Mouse (Mus musculus) lung, embryonic 16.5 days (tissue): Measurements from ENCODE around the gene Camk2d. TPM values are rescaled to one million over a fixed set of nuclear protein-coding genes. Genes with fewer than 3 reads are reported as not detected.

Source experiments
- ATAC-seq: fragments of 200-750 bp; cut with Nextera tagmentation; 2 replicates; pipeline ENCODE4 v1.8.0; 2017; ENCODE audit warnings: low read depth, mild to moderate bottlenecking, moderate library complexity
- H3K27ac ChIP-seq: fragments of 300-500 bp; sonication (generic); 2 replicates; pipeline ENCODE4 v1.5.1; 2014; ENCODE audit warnings: mild to moderate bottlenecking, control low read depth, low read length
- H3K27me3 ChIP-seq: fragments of 300-500 bp; sonication (generic); 2 replicates; pipeline ENCODE4 v1.6.1; 2014; ENCODE audit warnings: low read depth, low read length, mixed read lengths; ENCODE audit not compliant: control insufficient read depth, insufficient read depth
- H3K36me3 ChIP-seq: fragments of 300-500 bp; sonication (generic); 2 replicates; pipeline ENCODE4 v1.6.1; 2014; ENCODE audit warnings: low read length; ENCODE audit not compliant: control insufficient read depth, insufficient read depth
- H3K4me1 ChIP-seq: fragments of 300-500 bp; sonication (generic); replicated peaks from 2 replicates; pipeline ENCODE4 v1.6.1; 2014; ENCODE audit warnings: low read length, mixed read lengths; ENCODE audit not compliant: control insufficient read depth, insufficient read depth
- H3K4me2 ChIP-seq: fragments of 300-500 bp; sonication (generic); 2 replicates; pipeline ENCODE4 v1.6.1; 2014; ENCODE audit warnings: low read depth, low read length, control low read depth
- H3K4me3 ChIP-seq: fragments of 300-500 bp; sonication (generic); 2 replicates; pipeline ENCODE4 v1.5.1; 2014; ENCODE audit warnings: mild to moderate bottlenecking, low read length, control low read depth
- H3K9ac ChIP-seq: fragments of 300-500 bp; sonication (generic); 2 replicates; pipeline ENCODE4 v1.6.1; 2014; ENCODE audit warnings: low read length, control low read depth
- H3K9me3 ChIP-seq: fragments of 300-500 bp; sonication (generic); 2 replicates; pipeline ENCODE4 v1.6.1; 2016; ENCODE audit warnings: low read length; ENCODE audit not compliant: control insufficient read depth
- WGBS: fragments of 180-500 bp; shearing (Covaris S2); extraction: QIAGEN DNeasy Blood & Tissue Kit; methylation state at CpG from one replicate; pipeline ENCODE4 v1.1.7; 2014; 5-methylcytosine and 5-hydroxymethylcytosine counted together
- polyA plus RNA-seq: library from polyadenylated mRNA; unstranded; fragments of >200 nt; fragmentation: Nextera tagmentation; extraction: Ambion mirVana; gene quantifications from 2 replicates; pipeline ENCODE4 v1.2.1, GENCODE M21; 2015

Gene Camk2d
- polyA plus RNA-seq, 1 experiment from 2014 or later = 34.3 TPM

GRCm38 (mm10) chr3:126604656-126605434 is 8.7 kb downstream of the Camk2d start:
- Histone ChIP-seq H3K4me3 (no peak overlapping the region), H3K4me2 (no peak overlapping the region), H3K27ac (no peak overlapping the region), H3K36me3 (0 out of 2 replicates have a peak, but pooled peaks cover 2% of the 10 kb centered on the region), H3K9me3 (no peaks in the 10 kb centered on the region), H3K27me3 (no peaks in the 10 kb centered on the region), H3K9ac (no peak overlapping the region), H3K4me1 (peaks cover 12% of the 10 kb centered on the region)
- 89% methylated on average over 9 of the region's 9 CpGs for WGBS
- ATAC-seq = no peak

- 48% methylated on average over 5 of the region's 5 CpGs for WGBS
- Histone ChIP-seq H3K4me2 (no peak overlapping the region), H3K9me3 (no peaks in the 10 kb centered on the region), H3K36me3 (no peaks in the 10 kb centered on the region), H3K27me3 (no peaks in the 10 kb centered on the region), H3K4me1 (peaks cover 26% of the 10 kb centered on the region), H3K4me3 (no peak overlapping the region), H3K9ac (no peak overlapping the region), H3K27ac (no peak overlapping the region)
- peak; percentile 53; the same call in 1 of the 2 replicates for ATAC-seq
Measured at GRCm38 (mm10) chr3:126609310-126609709, 13.2 kb downstream of the Camk2d start.

GRCm38 (mm10) chr3:126609795-126610451 is 13.8 kb downstream of the Camk2d start:
- Histone ChIP-seq H3K4me3 (no peak overlapping the region), H3K9me3 (no peaks in the 10 kb centered on the region), H3K4me1 (peaks cover 26% of the 10 kb centered on the region), H3K4me2 (no peak overlapping the region; the same call in 1 of the 2 replicates), H3K27me3 (no peaks in the 10 kb centered on the region), H3K9ac (no peak overlapping the region), H3K36me3 (no peaks in the 10 kb centered on the region), H3K27ac (no peak overlapping the region)
- WGBS = 38% methylated on average over 14 of the region's 14 CpGs
- peak; percentile 64 for ATAC-seq

DNA sequence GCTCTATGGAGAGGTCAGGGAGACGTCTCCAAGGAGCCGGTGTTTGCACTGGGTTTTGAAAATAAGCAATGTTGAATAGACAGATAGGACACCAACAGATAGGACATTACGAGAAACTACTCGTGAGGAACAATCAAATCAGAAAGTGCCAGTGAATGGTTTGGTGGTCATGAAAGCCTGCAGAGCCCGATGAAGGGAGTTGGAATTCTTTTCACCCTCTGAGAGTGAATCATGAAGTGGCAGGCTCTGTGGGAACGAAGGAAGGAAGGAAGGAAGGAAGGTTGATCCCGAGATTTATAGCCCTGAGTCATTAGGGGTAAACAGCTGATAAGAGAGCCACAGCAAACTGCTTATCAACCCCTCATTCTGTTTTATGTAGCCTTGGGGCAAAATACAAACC is 15.5 kb downstream of the Camk2d start:
- no peak overlapping the region for H3K27ac ChIP-seq
- H3K9ac ChIP-seq = no peak overlapping the region
- no peak overlapping the region for H3K4me3 ChIP-seq
- no peaks in the 10 kb centered on the region for H3K9me3 ChIP-seq
- 20% methylated on average over 7 of the region's 7 CpGs for WGBS
- peak overlapping the region; percentile 29; the same call in 1 of the 2 replicates for H3K4me2 ChIP-seq
- peaks cover 3% of the 10 kb centered on the region; the same call in 1 of the 2 replicates for H3K36me3 ChIP-seq
- H3K27me3 ChIP-seq = no peaks in the 10 kb centered on the region
- peaks cover 26% of the 10 kb centered on the region for H3K4me1 ChIP-seq
- no peak for ATAC-seq

DNA sequence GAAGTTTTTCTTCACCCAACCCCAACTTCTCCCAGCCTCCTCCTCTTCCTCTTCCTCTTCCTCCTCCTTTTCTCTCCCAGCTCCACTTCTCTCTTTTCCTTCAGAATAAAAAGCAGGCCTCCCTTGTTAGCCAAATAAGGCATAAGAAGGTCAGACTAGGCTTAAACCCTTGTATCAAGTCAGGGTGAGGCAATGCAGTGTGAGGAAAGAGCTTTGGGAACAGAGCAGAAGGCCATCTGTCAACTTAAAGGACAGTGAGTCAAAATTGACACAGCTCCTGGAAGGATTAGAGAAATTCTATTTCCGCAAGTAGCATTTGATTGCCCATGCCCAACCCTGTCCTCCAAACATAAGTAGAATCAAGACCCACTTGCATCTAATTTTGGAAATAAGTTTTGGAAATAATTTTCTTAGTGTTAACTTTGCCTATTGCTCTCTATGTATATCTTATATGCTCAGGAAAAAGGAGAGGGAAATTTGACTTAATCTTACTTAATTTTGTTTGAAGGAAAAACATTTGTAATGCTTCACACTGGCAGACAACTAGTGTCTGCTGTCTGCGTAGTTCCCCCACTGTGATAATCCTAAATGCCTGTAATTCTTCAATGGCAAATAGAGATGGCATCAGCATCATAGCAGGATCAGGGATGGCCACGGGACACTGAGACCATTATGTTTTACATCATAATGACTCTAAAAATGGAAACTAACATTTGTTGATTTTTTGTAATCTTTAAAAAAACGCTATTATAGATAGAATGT is 16.8 kb downstream of the Camk2d start:
- 68% methylated on average over 4 of the region's 4 CpGs for WGBS

GRCm38 (mm10) chr3:126613510-126614128 is 17.5 kb downstream of the Camk2d start:
- Histone ChIP-seq H3K36me3 (peaks cover 6% of the 10 kb centered on the region; the same call in 1 of the 2 replicates), H3K4me2 (no peak overlapping the region), H3K4me1 (peaks cover 26% of the 10 kb centered on the region), H3K27ac (no peak overlapping the region), H3K27me3 (no peaks in the 10 kb centered on the region), H3K9me3 (no peaks in the 10 kb centered on the region), H3K9ac (no peak overlapping the region), H3K4me3 (no peak overlapping the region)
- no peak for ATAC-seq
- 57% methylated on average over 11 of the region's 11 CpGs for WGBS

More for the DNA sequence above, 16.8 kb downstream of the Camk2d start:
- Histone ChIP-seq H3K4me2 (no peak overlapping the region), H3K4me3 (no peak overlapping the region), H3K27ac (no peak overlapping the region), H3K36me3 (peaks cover 6% of the 10 kb centered on the region; the same call in 1 of the 2 replicates), H3K9me3 (no peaks in the 10 kb centered on the region), H3K4me1 (peaks cover 26% of the 10 kb centered on the region), H3K9ac (no peak overlapping the region), H3K27me3 (no peaks in the 10 kb centered on the region)
- no peak for ATAC-seq

DNA sequence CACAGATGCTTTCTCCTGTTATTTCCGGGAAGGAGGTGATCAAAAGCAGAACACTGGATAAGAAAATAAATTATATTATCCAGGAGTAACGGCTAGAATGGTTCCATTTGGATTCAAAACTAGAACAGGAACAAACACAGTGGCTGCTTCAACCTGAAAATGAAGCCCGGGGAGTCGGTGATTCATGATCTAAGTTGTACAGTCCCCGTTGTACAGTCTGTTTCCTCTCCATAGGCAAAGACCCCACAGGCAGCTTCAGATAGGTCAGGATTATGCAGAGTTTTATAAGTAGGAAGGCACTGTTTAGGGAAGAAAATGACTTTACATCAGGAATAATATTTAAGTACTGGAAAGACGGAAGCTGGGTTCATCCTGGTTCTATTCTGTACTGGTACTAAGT is 19.2 kb downstream of the Camk2d start:
- Histone ChIP-seq H3K27me3 (no peaks in the 10 kb centered on the region), H3K9ac (no peak overlapping the region), H3K27ac (no peak overlapping the region), H3K4me3 (no peak overlapping the region), H3K4me1 (peaks cover 13% of the 10 kb centered on the region), H3K36me3 (peaks cover 6% of the 10 kb centered on the region), H3K4me2 (no peak overlapping the region), H3K9me3 (no peaks in the 10 kb centered on the region)
- ATAC-seq = no peak
- WGBS = 64% methylated on average over 6 of the region's 6 CpGs

DNA sequence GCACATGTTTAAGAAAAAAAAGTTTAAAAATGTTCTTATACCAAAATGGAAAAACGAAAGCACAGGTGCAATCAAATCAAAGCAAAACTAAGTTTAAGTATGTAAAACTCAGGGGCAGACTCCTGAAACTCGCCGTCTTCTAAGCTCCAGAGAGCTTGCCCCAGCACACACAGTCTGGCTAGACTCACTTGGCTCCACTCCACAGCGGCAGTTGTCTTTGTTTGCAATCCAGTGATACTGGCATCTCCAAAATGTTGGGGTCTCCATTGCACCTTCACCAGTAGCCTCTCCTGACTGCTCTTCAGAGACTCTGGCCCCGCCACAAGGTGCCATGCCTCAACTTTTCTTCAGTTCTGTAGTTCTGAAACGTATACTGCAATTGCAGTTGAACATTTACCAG is 24.1 kb downstream of the Camk2d start:
- WGBS = 84% methylated on average over 6 of the region's 6 CpGs
- Histone ChIP-seq H3K27me3 (no peaks in the 10 kb centered on the region), H3K36me3 (peaks cover 6% of the 10 kb centered on the region), H3K4me1 (no peaks in the 10 kb centered on the region), H3K9ac (no peak overlapping the region), H3K4me3 (no peak overlapping the region), H3K9me3 (no peaks in the 10 kb centered on the region), H3K27ac (no peak overlapping the region), H3K4me2 (no peak overlapping the region)
- ATAC-seq = no peak
